Mouse (Mus musculus) cerebellum, adult 2 months (tissue): ENCODE measurements around the gene Wnk2. TPM values are rescaled to one million over a fixed set of nuclear protein-coding genes. Genes with fewer than 3 reads are reported as not detected.

Experiments used
- DNase-seq, 2 experiments: peaks; one replicate each; pipeline ENCODE4 v3.0.0; 2021
- H3K27ac ChIP-seq: fragments of 200-500 bp; 2 replicates; pipeline ENCODE4 v1.5.1; 2012; ENCODE audit warnings: low read length, control low read depth, inconsistent platforms; ENCODE audit not compliant: insufficient read depth
- H3K27me3 ChIP-seq: fragments of 200-500 bp; 2 replicates; pipeline ENCODE4 v1.6.1; 2012; ENCODE audit warnings: inconsistent platforms, mild to moderate bottlenecking, low read length, moderate library complexity; ENCODE audit not compliant: control insufficient read depth, insufficient read depth
- H3K4me1 ChIP-seq: fragments of 200-500 bp; 2 replicates; pipeline ENCODE4 v1.6.1; 2011; ENCODE audit warnings: low read length; ENCODE audit not compliant: control insufficient read depth, insufficient read depth
- H3K4me3 ChIP-seq: fragments of 200-500 bp; replicated peaks from 2 replicates; pipeline ENCODE3; 2011; ENCODE audit warnings: mild to moderate bottlenecking, low read depth, low read length, control low read depth; ENCODE audit not compliant: insufficient read depth
- CTCF ChIP-seq: fragments of 200-500 bp; IDR thresholded peaks from 2 replicates; pipeline ENCODE4 v1.5.1; 2011; ENCODE audit warnings: low read depth, mild to moderate bottlenecking, control low read depth, low read length, moderate library complexity, borderline replicate concordance; ENCODE audit not compliant: insufficient read depth
- POLR2A ChIP-seq: fragments of 200-500 bp; IDR thresholded peaks from 2 replicates; pipeline ENCODE4 v1.6.1; 2011; ENCODE audit warnings: low read length, control low read depth, borderline replicate concordance; ENCODE audit not compliant: insufficient read depth
- WGBS: fragments of 180-500 bp; shearing (Covaris S2); methylation state at CpG from one replicate; pipeline ENCODE4 v1.1.7; 2018; 5-methylcytosine and 5-hydroxymethylcytosine counted together
- polyA plus RNA-seq: library from polyadenylated mRNA; depleted of rRNA; stranded (reverse); fragments of >200 nt; gene quantifications from 2 replicates; pipeline ENCODE4 v1.2.3, GENCODE M21; 2012

The Wnk2 gene
- polyA plus RNA-seq, 1 experiment, result 73.2 TPM

- peak in 1 of 2 experiments; percentile 19 for DNase-seq
- TF ChIP-seq POLR2A, result no peak
- no peak for TF ChIP-seq CTCF
- Histone ChIP-seq H3K4me3 (no peak overlapping the region), H3K27me3 (no peaks in the 10 kb centered on the region), H3K4me1 (peaks cover 84% of the 10 kb centered on the region), H3K27ac (peak overlapping the region; percentile 58; the same call in 1 of the 2 replicates)
- WGBS, result 48% methylated on average over 4 of the region's 4 CpGs
Observed at GRCm38 (mm10) chr13:49131342-49131855, 16.4 kb downstream of the Wnk2 start.

DNA sequence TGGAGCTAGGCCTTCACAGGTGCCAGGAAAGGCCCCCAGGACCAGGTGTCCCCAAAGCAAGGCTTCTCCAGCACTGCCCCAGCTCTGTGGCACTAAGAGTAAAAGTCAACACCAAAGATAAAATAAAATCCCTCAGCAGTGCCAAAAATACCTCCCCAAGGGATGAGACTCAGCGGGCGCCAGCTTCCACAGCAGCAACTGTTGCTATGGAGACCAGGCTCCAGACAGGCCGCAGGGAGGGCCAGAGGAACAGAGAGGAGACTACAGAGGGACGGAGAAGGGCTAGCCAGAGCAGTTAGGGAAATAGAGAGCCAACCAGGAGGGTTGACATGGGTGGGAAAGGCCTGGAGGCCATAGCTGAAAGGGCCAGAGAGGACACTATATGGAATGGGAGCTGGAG lies 18.0 kb downstream of the Wnk2 start:
- DNase-seq, result peak; percentile 50 to 68
- TF ChIP-seq CTCF, result no peak
- TF ChIP-seq POLR2A, result no peak
- 0 out of 2 replicates have a peak overlapping the region, but pooled peaks have one; percentile 17 for H3K27ac ChIP-seq
- no peaks in the 10 kb centered on the region for H3K27me3 ChIP-seq
- H3K4me3 ChIP-seq, result no peak overlapping the region
- peaks cover 80% of the 10 kb centered on the region for H3K4me1 ChIP-seq
- WGBS, result 18% methylated on average over 4 of the region's 4 CpGs

DNA sequence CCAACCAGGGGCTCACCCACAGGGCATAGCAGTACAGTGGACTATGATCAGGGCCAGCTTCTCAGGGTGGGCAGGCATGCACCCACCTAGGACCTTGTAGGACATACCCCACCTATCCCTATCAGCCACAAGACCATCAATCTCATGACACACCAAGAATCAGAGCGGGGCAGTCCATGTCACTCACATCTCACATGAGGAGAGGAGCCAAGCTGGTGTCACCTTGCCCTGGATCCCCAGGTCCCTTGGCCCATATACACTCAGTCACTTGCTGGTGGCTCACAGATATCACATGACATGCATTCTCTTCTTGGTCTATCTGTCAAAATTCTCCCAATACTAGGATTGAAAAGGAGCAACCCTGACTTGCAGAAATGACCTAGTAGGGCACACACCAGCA lies 18.7 kb downstream of the Wnk2 start:
- Histone ChIP-seq H3K4me1 (peaks cover 74% of the 10 kb centered on the region), H3K27ac (0 out of 2 replicates have a peak overlapping the region, but pooled peaks have one; percentile 17), H3K4me3 (no peak overlapping the region), H3K27me3 (no peaks in the 10 kb centered on the region)
- DNase-seq, result no peak
- whole genome bisulfite sequencing, result 82% methylated on average over 1 of the region's 1 CpGs
- TF ChIP-seq POLR2A (no peak), CTCF (no peak)

- peak in 1 of 2 experiments; percentile 69 for DNase-seq
- WGBS, result 14% methylated on average over 15 of the region's 15 CpGs
- Histone ChIP-seq H3K4me1 (peaks cover 63% of the 10 kb centered on the region), H3K27me3 (no peaks in the 10 kb centered on the region), H3K27ac (peak overlapping the region; percentile 55), H3K4me3 (no peak overlapping the region)
- TF ChIP-seq POLR2A (no peak), CTCF (no peak)
Observed at GRCm38 (mm10) chr13:49127844-49128631, 19.8 kb downstream of the Wnk2 start.

DNA sequence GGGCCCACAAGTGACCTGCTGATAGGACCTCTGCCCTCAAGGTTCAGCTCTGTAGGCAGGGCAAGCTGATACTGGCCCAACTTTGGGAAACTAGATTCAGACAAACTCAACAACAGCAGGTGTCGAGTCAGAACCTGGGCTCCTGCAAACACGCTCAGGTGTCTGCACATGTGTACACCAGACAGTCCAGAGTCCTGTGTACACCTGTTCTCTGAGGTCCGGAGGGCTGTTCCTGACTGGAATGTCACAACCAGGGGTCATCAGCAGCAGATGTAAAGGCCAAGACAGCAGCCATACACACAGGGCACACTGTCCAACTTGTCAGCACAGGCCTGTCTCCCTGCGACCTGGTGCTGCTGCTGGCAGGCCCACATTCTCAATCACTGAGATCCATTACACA lies 25.7 kb downstream of the Wnk2 start:
- WGBS, result 74% methylated on average over 4 of the region's 4 CpGs
- no peak for DNase-seq
- peaks cover 13% of the 10 kb centered on the region for H3K4me1 ChIP-seq
- no peak overlapping the region for H3K4me3 ChIP-seq
- no peaks in the 10 kb centered on the region for H3K27me3 ChIP-seq
- TF ChIP-seq POLR2A (no peak), CTCF (no peak)
- H3K27ac ChIP-seq, result no peak overlapping the region

DNA sequence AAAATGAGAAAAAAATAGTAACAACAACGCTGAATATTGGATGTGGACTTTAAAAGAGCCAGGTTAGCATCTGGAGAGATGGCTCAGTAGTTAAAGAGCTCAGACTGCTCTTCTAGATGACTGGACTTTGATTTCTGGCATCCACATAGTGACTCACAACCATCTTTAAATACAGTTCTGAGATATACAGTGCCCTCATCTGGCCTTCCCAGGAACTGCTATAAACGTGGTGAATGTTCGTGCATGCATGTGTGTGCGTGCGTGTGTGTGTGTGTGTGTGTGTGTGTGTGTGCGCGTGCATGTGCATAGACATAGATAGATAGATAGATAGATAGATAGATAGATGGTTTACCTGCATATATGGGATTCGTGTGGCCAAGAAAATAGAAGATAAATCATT lies 30.3 kb downstream of the Wnk2 start:
- TF ChIP-seq POLR2A (no peak), CTCF (peak; percentile 15; the same call in 1 of the 2 replicates)
- 93% methylated on average over 8 of the region's 8 CpGs for WGBS
- H3K4me3 ChIP-seq, result no peak overlapping the region

GRCm38 (mm10) chr13:49114921-49115320 lies 32.9 kb downstream of the Wnk2 start:
- TF ChIP-seq POLR2A (no peak), CTCF (no peak)
- no peaks in the 10 kb centered on the region for H3K27me3 ChIP-seq
- DNase-seq, result peak in 1 of 2 experiments; percentile 55
- peak overlapping the region; percentile 8 for H3K4me3 ChIP-seq
- 40% methylated on average over 14 of the region's 14 CpGs for WGBS
- H3K27ac ChIP-seq, result no peak overlapping the region
- peaks cover 42% of the 10 kb centered on the region for H3K4me1 ChIP-seq

More for the DNA sequence above, 30.3 kb downstream of the Wnk2 start:
- DNase-seq, result no peak
- peaks cover 31% of the 10 kb centered on the region for H3K4me1 ChIP-seq
- no peak overlapping the region for H3K27ac ChIP-seq
- H3K27me3 ChIP-seq, result no peaks in the 10 kb centered on the region

GRCm38 (mm10) chr13:49114116-49114515 lies 33.7 kb downstream of the Wnk2 start:
- no peak overlapping the region for H3K4me3 ChIP-seq
- WGBS, result 42% methylated on average over 4 of the region's 4 CpGs
- no peak overlapping the region for H3K27ac ChIP-seq
- peaks cover 44% of the 10 kb centered on the region for H3K4me1 ChIP-seq
- no peak for DNase-seq
- TF ChIP-seq CTCF, result no peak
- no peak for TF ChIP-seq POLR2A
- no peaks in the 10 kb centered on the region for H3K27me3 ChIP-seq
